Mouse (Mus musculus): ENCODE measurements around the gene 4930583I09Rik.

Gene 4930583I09Rik

GRCm38 (mm10) chr17:64835928-64836327 is at the start of gene 4930583I09Rik:
TSS of gene 4930583I09Rik (minus strand) at chr17:64836071.
- DNase-seq (ENCODE audit: low spot score), result no peak

- DNase-seq (ENCODE audit: low spot score), result no peak
Measured at GRCm38 (mm10) chr17:64876111-64876510, 40.2 kb upstream of the 4930583I09Rik start.

GRCm38 (mm10) chr17:64873651-64874072 is 37.8 kb upstream of the 4930583I09Rik start:
- DNase-seq (ENCODE audit: low spot score), result no peak

GRCm38 (mm10) chr17:64863817-64864216 is 27.9 kb upstream of the 4930583I09Rik start:
- no peak for DNase-seq (ENCODE audit: low spot score)

- DNase-seq (ENCODE audit: low spot score), result no peak
Measured at GRCm38 (mm10) chr17:64860963-64861362, 25.1 kb upstream of the 4930583I09Rik start.

GRCm38 (mm10) chr17:64858848-64859247 is 23.0 kb upstream of the 4930583I09Rik start:
- DNase-seq (ENCODE audit: low spot score), result no peak

GRCm38 (mm10) chr17:64848031-64848430 is 12.2 kb upstream of the 4930583I09Rik start:
- no peak for DNase-seq (ENCODE audit: low spot score)

- no peak for DNase-seq (ENCODE audit: low spot score)
Measured at GRCm38 (mm10) chr17:64846654-64847053, 10.8 kb upstream of the 4930583I09Rik start.

GRCm38 (mm10) chr17:64836892-64837291 is 1.0 kb upstream of the 4930583I09Rik start:
- DNase-seq (ENCODE audit: low spot score), result no peak

- DNase-seq (ENCODE audit: low spot score), result no peak
Measured at GRCm38 (mm10) chr17:64836352-64836751, 481 bp upstream of the 4930583I09Rik start.

GRCm38 (mm10) chr17:64833906-64834490 is 1.9 kb downstream of the 4930583I09Rik start:
- no peak for DNase-seq (ENCODE audit: low spot score)

GRCm38 (mm10) chr17:64833071-64833470 is 2.8 kb downstream of the 4930583I09Rik start:
- no peak for DNase-seq (ENCODE audit: low spot score)

GRCm38 (mm10) chr17:64827482-64827881 is 8.4 kb downstream of the 4930583I09Rik start:
- DNase-seq (ENCODE audit: low spot score), result no peak

GRCm38 (mm10) chr17:64826843-64827242 is 9.0 kb downstream of the 4930583I09Rik start:
- no peak for DNase-seq (ENCODE audit: low spot score)

GRCm38 (mm10) chr17:64822561-64822960 is 13.3 kb downstream of the 4930583I09Rik start:
- no peak for DNase-seq (ENCODE audit: low spot score)

- DNase-seq (ENCODE audit: low spot score), result no peak
Measured at GRCm38 (mm10) chr17:64820841-64821593, 14.9 kb downstream of the 4930583I09Rik start.

- DNase-seq (ENCODE audit: low spot score), result no peak
Measured at GRCm38 (mm10) chr17:64816298-64816697, 19.6 kb downstream of the 4930583I09Rik start.

GRCm38 (mm10) chr17:64815806-64816205 is 20.1 kb downstream of the 4930583I09Rik start:
- DNase-seq (ENCODE audit: low spot score), result no peak

- DNase-seq (ENCODE audit: low spot score), result no peak
Measured at GRCm38 (mm10) chr17:64813568-64813967, 22.3 kb downstream of the 4930583I09Rik start.

GRCm38 (mm10) chr17:64806035-64806589 is 29.8 kb downstream of the 4930583I09Rik start:
- no peak for DNase-seq (ENCODE audit: low spot score)

GRCm38 (mm10) chr17:64804375-64805124 is 31.3 kb downstream of the 4930583I09Rik start:
- no peak for DNase-seq (ENCODE audit: low spot score)

GRCm38 (mm10) chr17:64802956-64803275 is 33.0 kb downstream of the 4930583I09Rik start:
- DNase-seq (ENCODE audit: low spot score), result no peak
